Mouse (Mus musculus): ENCODE measurements around the gene Iqsec3. TPM values are rescaled to one million over a fixed set of nuclear protein-coding genes. Genes with fewer than 3 reads are reported as not detected.

The Iqsec3 gene
- under 1 TPM; 0.78 to 0.84 TPM for total RNA-seq (2021)
- long read RNA-seq, experiment 1, partial matches to known transcripts = 0 of 1 reads
- long read RNA-seq, experiment 1, other reads (novel, unspliced or antisense) = 1 of 1 reads
- long read RNA-seq, experiment 2 = 0 reads

DNA sequence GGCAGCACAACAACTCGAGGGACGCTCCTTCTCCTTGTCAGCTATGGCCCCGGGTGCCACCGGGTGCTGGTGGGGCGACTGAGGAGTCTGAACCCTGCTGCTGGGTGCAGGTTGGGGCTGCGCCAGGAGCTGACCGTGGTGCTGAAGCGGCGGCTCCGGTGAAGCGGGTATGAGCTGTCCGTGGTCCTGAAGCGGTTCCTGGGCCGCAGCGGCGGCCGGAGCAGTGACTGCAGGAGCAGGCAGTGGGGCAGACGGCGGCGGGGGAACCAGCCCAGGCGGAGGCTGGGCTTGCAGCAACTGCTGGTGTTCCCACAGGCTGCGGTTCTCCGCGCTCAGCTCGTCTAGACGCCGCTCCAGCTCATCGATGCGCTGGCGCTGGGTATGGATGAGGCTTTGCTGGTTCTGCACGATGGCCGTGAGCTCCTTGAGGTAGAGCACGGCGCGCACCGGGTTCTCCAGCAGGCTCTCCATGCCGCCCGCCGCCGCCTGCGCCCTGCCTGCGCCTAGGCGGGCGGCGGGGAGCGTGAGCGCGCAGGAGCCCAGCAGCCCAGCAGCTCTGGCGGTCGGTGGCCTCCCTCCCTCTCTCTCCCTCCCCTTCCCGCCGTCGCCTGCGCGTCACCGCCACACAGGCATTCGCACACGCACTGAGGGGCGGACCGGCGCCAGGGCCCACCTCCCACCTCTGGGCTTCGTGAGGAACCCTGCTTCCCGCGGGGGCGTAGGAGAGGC, at the start of gene Iqsec3:
Gene Iqsec3 (minus strand): TSS at position 586 of the 729 bp plus-strand sequence.
- intact Hi-C loops (cut with DNase I) = no loop called here

GRCm38 (mm10) chr6:121522106-121522705, 48.7 kb upstream of the Iqsec3 start:
- DNase-seq = no peak
- intact Hi-C loops (cut with DNase I) = no loop called here

More for the DNA sequence above, at the start of gene Iqsec3:
- peak; percentile 95 to 98 for DNase-seq

- no peak for DNase-seq
- intact Hi-C loops (cut with DNase I) = no loop called here
Observed at GRCm38 (mm10) chr6:121521030-121521429, 47.6 kb upstream of the Iqsec3 start.

DNA sequence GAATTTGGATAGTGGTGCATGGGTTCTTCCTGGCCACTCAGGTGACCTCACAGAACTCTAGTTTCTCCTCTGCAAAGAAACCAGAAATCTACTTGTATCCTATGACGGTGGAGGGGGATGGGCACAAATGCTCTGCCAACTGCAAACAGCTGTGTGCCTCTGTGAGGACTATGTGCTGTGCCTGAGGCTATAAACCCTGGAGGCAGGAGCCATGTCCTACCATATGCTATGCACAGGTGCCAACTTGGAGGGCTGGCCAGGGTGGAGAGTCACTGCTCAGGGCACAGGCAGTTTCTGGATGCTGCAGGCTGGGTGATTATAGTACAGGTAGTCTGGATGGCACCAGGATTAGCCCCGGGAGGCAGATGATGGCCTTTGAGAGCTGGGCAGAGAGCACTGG, 46.4 kb upstream of the Iqsec3 start:
- DNase-seq = no peak
- intact Hi-C loops (cut with DNase I) = no loop called here

GRCm38 (mm10) chr6:121519266-121519810, 45.9 kb upstream of the Iqsec3 start:
- intact Hi-C loops (cut with DNase I) = no loop called here
- no peak for DNase-seq

- intact Hi-C loops (cut with DNase I) = no loop called here
- DNase-seq = no peak
Observed at GRCm38 (mm10) chr6:121517726-121518125, 44.2 kb upstream of the Iqsec3 start.

GRCm38 (mm10) chr6:121510381-121510780, 36.9 kb upstream of the Iqsec3 start:
- intact Hi-C loops (cut with DNase I) = no loop called here
- DNase-seq = no peak

GRCm38 (mm10) chr6:121509871-121510270, 36.4 kb upstream of the Iqsec3 start:
- DNase-seq = no peak
- intact Hi-C loops (cut with DNase I) = no loop called here

DNA sequence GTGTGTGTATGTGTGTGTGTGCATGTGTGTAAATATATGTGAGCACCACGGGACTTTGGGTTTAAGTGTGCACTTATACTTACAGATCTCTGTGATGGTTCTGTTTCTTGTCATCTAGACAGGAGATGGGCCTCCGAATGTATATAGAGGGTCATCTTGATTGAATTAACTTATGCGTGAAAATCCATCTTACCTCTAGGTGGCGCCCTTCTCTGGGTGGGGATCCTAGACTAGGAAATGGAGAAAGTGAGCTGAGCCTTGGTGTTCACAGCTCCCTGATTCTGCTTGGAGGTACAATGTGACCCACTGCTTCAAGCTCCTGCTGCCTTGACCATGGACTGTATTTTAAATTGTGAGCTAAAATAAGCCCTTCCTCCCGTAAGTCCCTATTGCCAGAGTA, 34.8 kb upstream of the Iqsec3 start:
- DNase-seq = no peak
- intact Hi-C loops (cut with DNase I) = no loop called here

DNA sequence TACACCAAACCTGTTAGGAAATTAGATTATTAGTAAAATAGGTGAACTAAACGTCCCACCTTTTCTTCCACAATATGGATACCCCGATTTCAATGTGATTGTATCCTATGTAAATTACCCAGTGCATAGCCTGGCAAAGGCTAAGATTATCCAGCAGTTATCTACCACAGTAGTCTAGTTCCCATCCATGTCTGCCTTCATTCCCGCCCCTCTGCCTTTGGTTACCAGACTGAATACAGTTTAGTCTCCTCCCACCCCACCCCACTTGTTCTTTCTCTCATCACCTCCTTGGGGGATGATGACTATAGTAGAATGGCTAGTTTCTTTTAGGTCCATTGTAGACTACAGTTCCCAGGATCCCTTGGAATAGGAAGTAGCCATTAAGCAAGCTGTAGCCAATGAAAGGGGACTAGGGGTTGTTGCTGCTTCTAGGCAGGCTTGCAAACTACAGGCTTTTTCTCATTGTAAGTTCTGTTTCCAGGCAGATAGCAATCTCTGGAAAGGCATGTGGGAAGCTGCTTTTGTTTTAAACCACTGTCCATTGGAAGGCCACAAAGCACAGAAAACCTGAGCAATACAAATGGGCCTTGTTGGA, 27.7 kb upstream of the Iqsec3 start:
- intact Hi-C loops (cut with DNase I) = no loop called here
- DNase-seq = no peak

DNA sequence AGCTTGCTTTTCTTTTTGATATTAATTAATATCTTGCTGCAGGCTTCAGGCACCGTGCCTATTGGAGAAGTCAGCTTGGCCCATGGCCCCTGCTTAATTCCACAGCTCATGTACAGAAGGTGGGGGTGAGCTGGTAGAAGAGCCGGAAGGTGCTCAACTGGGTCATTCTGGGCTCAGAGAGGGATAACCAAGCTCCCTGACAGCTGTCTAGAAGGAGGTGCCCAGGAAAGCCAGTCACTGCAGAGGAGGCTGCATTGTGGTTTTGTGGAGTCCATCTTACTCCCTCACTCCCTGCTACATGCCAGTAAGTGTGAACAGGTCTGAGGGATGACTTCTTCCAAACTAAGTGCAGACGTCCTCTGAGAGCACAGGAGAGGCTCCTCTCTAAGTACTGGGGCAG, 26.4 kb upstream of the Iqsec3 start:
- DNase-seq = no peak
- intact Hi-C loops (cut with DNase I) = no loop called here

GRCm38 (mm10) chr6:121498819-121499535, 25.5 kb upstream of the Iqsec3 start:
- intact Hi-C loops (cut with DNase I) = no loop called here
- DNase-seq = no peak

GRCm38 (mm10) chr6:121495606-121496005, 22.1 kb upstream of the Iqsec3 start:
- intact Hi-C loops (cut with DNase I) = no loop called here
- no peak for DNase-seq

DNA sequence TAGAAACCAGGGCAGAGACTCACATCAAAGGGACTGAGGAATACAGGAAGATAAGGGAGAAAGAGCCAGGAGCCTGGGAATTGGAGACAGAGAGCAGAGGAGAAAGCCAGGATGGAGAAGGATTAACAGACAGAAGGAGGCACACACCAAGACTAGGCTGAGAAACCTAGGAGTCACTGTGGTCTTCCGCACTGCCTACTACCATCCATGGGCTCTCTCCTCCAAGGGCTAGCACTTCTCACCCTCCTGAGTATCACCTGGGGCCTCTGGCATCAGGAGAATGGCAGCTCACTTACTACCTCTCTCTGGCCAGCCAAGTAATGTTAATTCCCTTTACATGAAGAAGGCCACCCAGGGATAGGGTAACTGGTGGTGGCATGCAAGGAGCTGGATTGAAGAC, 21.5 kb upstream of the Iqsec3 start:
- no peak for DNase-seq
- intact Hi-C loops (cut with DNase I) = no loop called here

- intact Hi-C loops (cut with DNase I) = no loop called here
- DNase-seq = no peak
Observed at GRCm38 (mm10) chr6:121494319-121494718, 20.8 kb upstream of the Iqsec3 start.

- no peak for DNase-seq
- intact Hi-C loops (cut with DNase I) = no loop called here
Observed at GRCm38 (mm10) chr6:121491339-121491738, 17.9 kb upstream of the Iqsec3 start.

DNA sequence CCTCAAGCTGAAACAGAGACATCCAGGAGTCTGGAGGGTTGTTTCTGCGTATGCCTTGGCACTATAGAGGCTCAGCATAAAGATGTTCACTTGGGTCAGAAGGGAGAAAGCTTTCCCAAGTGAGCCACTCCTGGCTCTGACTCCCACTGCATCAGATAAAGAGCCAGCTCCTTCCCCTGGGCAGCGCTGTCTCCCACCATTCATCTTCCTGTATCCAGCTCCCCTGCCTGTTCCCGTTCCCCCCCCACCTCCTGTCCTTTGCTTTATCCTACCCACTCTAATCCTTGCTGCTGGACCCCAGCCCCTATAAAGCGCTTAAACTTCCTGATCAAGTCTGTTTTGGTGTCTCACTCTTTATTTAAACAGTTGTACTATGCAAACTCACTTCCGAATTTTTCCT, 1.2 kb downstream of the Iqsec3 start:
- intact Hi-C loops (cut with DNase I) = no loop called here
- no peak for DNase-seq

DNA sequence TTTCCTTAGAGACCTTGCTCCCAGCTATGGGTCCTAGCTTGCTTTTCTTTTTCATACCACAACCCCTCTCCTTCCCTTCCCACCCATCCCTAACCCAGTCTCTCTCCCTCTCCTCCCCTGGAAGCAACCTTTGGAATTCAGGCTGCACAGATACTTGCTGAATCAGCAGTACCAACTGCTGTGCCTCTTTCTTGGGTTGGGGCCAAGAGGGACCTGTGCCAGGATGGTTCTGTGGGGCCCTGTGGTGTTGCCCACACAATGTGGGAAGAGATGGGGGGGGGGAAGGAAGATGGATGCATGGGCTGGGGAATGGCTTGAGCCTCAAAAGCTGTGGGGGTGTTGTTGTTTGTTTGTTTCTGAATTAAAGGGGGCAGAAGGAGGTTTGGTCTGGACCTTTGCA, 5.2 kb downstream of the Iqsec3 start:
- DNase-seq = no peak
- intact Hi-C loops (cut with DNase I) = no loop called here

- no peak for DNase-seq
- intact Hi-C loops (cut with DNase I) = no loop called here
Observed at GRCm38 (mm10) chr6:121462628-121463340, 10.7 kb downstream of the Iqsec3 start.

DNA sequence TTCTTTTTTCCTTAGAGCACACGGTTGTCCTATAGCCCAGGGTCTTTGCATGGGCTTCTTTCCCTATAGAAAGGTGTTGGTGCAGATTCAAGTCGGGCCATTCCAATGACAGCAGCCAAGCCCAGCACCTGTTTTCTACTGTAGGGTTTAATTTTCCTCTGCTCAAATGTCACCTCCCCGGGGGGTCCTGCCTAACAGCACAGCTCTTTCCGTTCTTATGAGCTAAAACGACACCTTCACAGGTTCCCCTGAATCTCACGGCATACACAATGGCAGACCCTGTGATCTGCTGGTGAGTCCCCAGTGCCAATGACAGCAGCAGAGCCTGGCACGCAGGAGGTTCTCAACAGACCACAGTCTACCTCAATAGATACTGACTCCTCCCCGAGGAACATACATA, 16.1 kb downstream of the Iqsec3 start:
- no peak for DNase-seq

More for the DNA sequence above, 16.1 kb downstream of the Iqsec3 start:
- intact Hi-C loops (cut with DNase I) = no loop called here

Data from heart, postnatal 14 days (tissue).